Comparison of ENCODE assay signal across 8 mouse cellular contexts in genomic region chr4:107015971-107016511, GRCm38 (mm10). TPM values are rescaled to one million over a fixed set of nuclear protein-coding genes. Genes with fewer than 3 reads are reported as not detected.
DNase-seq lines count a peak whose midpoint lies in the region; ATAC-seq lines count a peak whose summit lies in the region.

No protein-coding gene starts in this region.

- intact Hi-C loops in left cerebral cortex, postnatal 10 days (cut with DNase I): no loop called here

- H3K36me3 ChIP-seq in embryonic facial prominence, embryonic 12.5 days: peaks cover 8% of the 10 kb centered on the region
- no peaks in the 10 kb centered on the region for H3K36me3 ChIP-seq in hindbrain, embryonic 15.5 days

- H3K4me3 ChIP-seq in embryonic facial prominence, embryonic 12.5 days: no peak overlapping the region
- no peak overlapping the region for H3K4me3 ChIP-seq in hindbrain, embryonic 15.5 days

- no peak overlapping the region for H3K4me2 ChIP-seq in embryonic facial prominence, embryonic 12.5 days (replicated peaks)
- H3K4me2 ChIP-seq in hindbrain, embryonic 15.5 days: no peak overlapping the region

- H3K9ac ChIP-seq in embryonic facial prominence, embryonic 12.5 days: peak overlapping the region; percentile 2; the same call in 1 of the 2 replicates
- H3K9ac ChIP-seq in hindbrain, embryonic 15.5 days: no peak overlapping the region

- no peak for ATAC-seq in embryonic facial prominence, embryonic 12.5 days (ENCODE audit: insufficient number of reproducible peaks, insufficient read depth, low FRiP score, low TSS enrichment)
- peak; percentile 68 for ATAC-seq in hindbrain, embryonic 15.5 days (ENCODE audit: low FRiP score, low read depth)
- no peak for ATAC-seq in granulocyte monocyte progenitor cell, adult 5-6 weeks (replicated peaks; ENCODE audit: poor library complexity, severe bottlenecking)

- peaks cover 68% of the 10 kb centered on the region for H3K4me1 ChIP-seq in embryonic facial prominence, embryonic 12.5 days
- H3K4me1 ChIP-seq in hindbrain, embryonic 15.5 days (replicated peaks): peaks cover 90% of the 10 kb centered on the region

- peak overlapping the region; percentile 69 for H3K27ac ChIP-seq in embryonic facial prominence, embryonic 12.5 days
- peak overlapping the region; percentile 16 for H3K27ac ChIP-seq in hindbrain, embryonic 15.5 days (replicated peaks)

- H3K27me3 ChIP-seq in embryonic facial prominence, embryonic 12.5 days: no peaks in the 10 kb centered on the region
- H3K27me3 ChIP-seq in hindbrain, embryonic 15.5 days: no peaks in the 10 kb centered on the region

- DNase-seq in heart, adult 18-20 months: peak; percentile 46 to 63
- DNase-seq in heart, adult 8-10 months (ENCODE audit: low spot score): no peak
- DNase-seq in lung, postnatal 4 days: peak; percentile 16 to 33
- DNase-seq in c-Kit-positive CD71-positive TER-119-positive erythroid progenitor cells, embryonic 14.5 days (ENCODE audit: low spot score): no peak
- DNase-seq in left cerebral cortex, postnatal 10 days (ENCODE audit: extremely low spot score in 1 of 2, low spot score in 2 of 2): no peak

- WGBS in embryonic facial prominence, embryonic 12.5 days: 55% methylated on average over 13 of the region's 13 CpGs
- 16% methylated on average over 13 of the region's 13 CpGs for WGBS in hindbrain, embryonic 15.5 days

- no peaks in the 10 kb centered on the region for H3K9me3 ChIP-seq in embryonic facial prominence, embryonic 12.5 days
- H3K9me3 ChIP-seq in hindbrain, embryonic 15.5 days: no peaks in the 10 kb centered on the region

RNA-seq across cellular contexts. Expression of gene Mrpl37, which starts 50.6 kb away (rescaled TPM):
- total RNA-seq in heart, adult 18-20 months (2021): 100 to 1,000 TPM in 1 of 2 experiments, 10 to 100 TPM in 1; 96.0 to 102 TPM
- 100 to 1,000 TPM in 1 of 4 experiments, 10 to 100 TPM in 3; 93.9 to 102 (median 96.0) TPM for total RNA-seq in heart, adult 8-10 months (2022)
- polyA plus RNA-seq in embryonic facial prominence, embryonic 12.5 days (2016; fragmentation: Nextera tagmentation; extraction: Ambion mirVana): 96.9 and 100 TPM in 2 replicates
- 83.6 and 85.2 TPM in 2 replicates for polyA plus RNA-seq in hindbrain, embryonic 15.5 days (2015; fragmentation: Nextera tagmentation; extraction: Ambion mirVana)
- total RNA-seq in left cerebral cortex, postnatal 10 days (2021): 10 to 100 TPM; 64.0 to 67.7 TPM
- total RNA-seq in granulocyte monocyte progenitor cell, adult 5-6 weeks (2014; fragmentation: Nextera tagmentation): 78.5 and 105 TPM in 2 replicates
- 56.6 and 61.0 TPM in 2 replicates for total RNA-seq in granulocyte monocyte progenitor cell, adult 5-6 weeks (2017)

RNA-seq across cellular contexts. Expression of gene Cyb5rl, which starts 50.7 kb away (rescaled TPM):
- 10 to 100 TPM; 25.7 to 26.1 TPM for total RNA-seq in heart, adult 18-20 months (2021)
- 10 to 100 TPM; 24.2 to 35.1 (median 27.8) TPM for total RNA-seq in heart, adult 8-10 months (2022)
- 4.6 and 5.9 TPM in 2 replicates for polyA plus RNA-seq in embryonic facial prominence, embryonic 12.5 days (2016; fragmentation: Nextera tagmentation; extraction: Ambion mirVana)
- 3.6 and 4.6 TPM in 2 replicates for polyA plus RNA-seq in hindbrain, embryonic 15.5 days (2015; fragmentation: Nextera tagmentation; extraction: Ambion mirVana)
- total RNA-seq in left cerebral cortex, postnatal 10 days (2021): 1 to 10 TPM; 9.0 to 9.7 TPM
- total RNA-seq in granulocyte monocyte progenitor cell, adult 5-6 weeks (2014; fragmentation: Nextera tagmentation): 8.8 and 10.4 TPM in 2 replicates
- 7.2 and 10.9 TPM in 2 replicates for total RNA-seq in granulocyte monocyte progenitor cell, adult 5-6 weeks (2017)

Comparison
In these comparisons a context has a peak if more than half of its experiments do, and no peak if none do; other contexts are left out.
1. DNase-seq: peak in heart, adult 18-20 months (2 of 2) and lung, postnatal 4 days (2 of 2); none in heart, adult 8-10 months (single experiment), c-Kit-positive CD71-positive TER-119-positive erythroid progenitor cells, embryonic 14.5 days (single experiment) and left cerebral cortex, postnatal 10 days (0 of 2).